21 mouse cellular contexts compared by ENCODE assay signal in the genomic region with DNA sequence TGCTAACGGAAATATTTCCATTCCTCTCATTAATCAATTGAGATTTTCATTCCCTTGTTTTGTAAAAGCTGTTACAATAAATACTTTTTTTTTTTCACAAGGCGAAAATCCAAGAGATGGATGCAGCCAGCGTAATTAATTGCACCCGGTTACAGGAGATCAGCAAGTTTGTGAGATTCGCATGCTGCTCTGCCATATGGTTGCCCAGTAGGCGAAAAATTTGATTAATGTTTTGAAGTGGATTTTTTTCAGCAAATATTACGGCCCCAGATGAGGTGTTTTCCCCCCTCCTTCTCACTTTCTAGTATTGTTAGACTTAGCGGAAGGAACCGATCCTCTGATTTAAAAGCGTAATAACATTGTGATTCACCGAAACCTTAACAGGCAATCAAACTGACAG.
A peak's percentile ranks its signal among the peaks of the same experiment; 100 is the strongest.
DNase-seq lines count a peak whose midpoint lies in the region; ATAC-seq lines count a peak whose summit lies in the region.
"Had no signal": no experiment of that assay in that cellular context is flagged by ENCODE, and none has a peak within 500 bp of the region (broad histone marks: within the 10 kb centered on the region; RNA-seq: fewer than 3 reads in every experiment).

No protein-coding gene starts in this region.

- WGBS in forebrain, embryonic 14.5 days, result 24% methylated on average over 11 of the region's 11 CpGs
- 19% methylated on average over 11 of the region's 11 CpGs for WGBS in forebrain, embryonic 15.5 days
- 20% methylated on average over 11 of the region's 11 CpGs for WGBS in neural tube, embryonic 13.5 days
- WGBS in neural tube, embryonic 15.5 days, result 31% methylated on average over 11 of the region's 11 CpGs

- H3K4me3 ChIP-seq in forebrain, embryonic 14.5 days (ENCODE audit: low read depth, low read length), result no peak overlapping the region
- no peak overlapping the region for H3K4me3 ChIP-seq in forebrain, embryonic 15.5 days
- no peak overlapping the region for H3K4me3 ChIP-seq in neural tube, embryonic 13.5 days
- H3K4me3 ChIP-seq in neural tube, embryonic 15.5 days (replicated peaks), result no peak overlapping the region
- H3K4me3 ChIP-seq: forebrain, embryonic 10.5 days; gastrocnemius, adult 2 months; heart, embryonic 15.5 days; hindbrain, embryonic 15.5 days; kidney, embryonic 15.5 days; limb, embryonic 15.5 days; liver, embryonic 15.5 days; midbrain, embryonic 15.5 days had no signal

- H3K36me3 ChIP-seq in forebrain, embryonic 14.5 days (ENCODE audit: control insufficient read depth, insufficient read depth, low read length), result no peaks in the 10 kb centered on the region
- no peaks in the 10 kb centered on the region for H3K36me3 ChIP-seq in forebrain, embryonic 15.5 days
- no peaks in the 10 kb centered on the region for H3K36me3 ChIP-seq in neural tube, embryonic 13.5 days
- no peaks in the 10 kb centered on the region for H3K36me3 ChIP-seq in neural tube, embryonic 15.5 days
- H3K36me3 ChIP-seq: heart, embryonic 15.5 days; hindbrain, embryonic 15.5 days; kidney, embryonic 15.5 days; limb, embryonic 15.5 days; liver, embryonic 15.5 days; midbrain, embryonic 15.5 days had no signal

- peak; percentile 76 for DNase-seq in forebrain, embryonic 14.5 days (ENCODE audit: low spot score)
- peak; percentile 99 for DNase-seq in cerebellum, adult 9-10 months
- DNase-seq in layer of hippocampus, postnatal 25 days (ENCODE audit: extremely low spot score in 1 of 2, low spot score in 1 of 2), result no peak
- no peak for DNase-seq in adrenal gland, adult (ENCODE audit: inconsistent age in 2 of 2, low spot score in 1 of 2)
- DNase-seq: adrenal gland, postnatal 25 days; gastrocnemius, adult 2 months; heart, postnatal 36 days; lung, postnatal 4 days; right cerebral cortex, postnatal 14 days had no signal

- no peaks in the 10 kb centered on the region; the same call in 1 of the 2 replicates for H3K27me3 ChIP-seq in forebrain, embryonic 14.5 days (replicated peaks; ENCODE audit: control insufficient read depth, insufficient read depth, low read length)
- peaks cover 18% of the 10 kb centered on the region for H3K27me3 ChIP-seq in forebrain, embryonic 15.5 days
- H3K27me3 ChIP-seq in neural tube, embryonic 13.5 days, result no peaks in the 10 kb centered on the region
- H3K27me3 ChIP-seq in neural tube, embryonic 15.5 days (replicated peaks), result 0 out of 2 replicates have a peak, but pooled peaks cover 13% of the 10 kb centered on the region
- H3K27me3 ChIP-seq: heart, embryonic 15.5 days; liver, embryonic 15.5 days had no signal

- H3K9ac ChIP-seq in forebrain, embryonic 14.5 days (ENCODE audit: low read length), result no peak overlapping the region
- no peak overlapping the region for H3K9ac ChIP-seq in forebrain, embryonic 15.5 days (replicated peaks)
- no peak overlapping the region for H3K9ac ChIP-seq in neural tube, embryonic 13.5 days
- H3K9ac ChIP-seq in neural tube, embryonic 15.5 days (replicated peaks), result no peak overlapping the region
- H3K9ac ChIP-seq: heart, embryonic 15.5 days; hindbrain, embryonic 15.5 days; kidney, embryonic 15.5 days; limb, embryonic 15.5 days; liver, embryonic 15.5 days; midbrain, embryonic 15.5 days had no signal

- no peaks in the 10 kb centered on the region; the same call in 1 of the 2 replicates for H3K9me3 ChIP-seq in forebrain, embryonic 14.5 days (replicated peaks; ENCODE audit: control insufficient read depth, low read length)
- no peaks in the 10 kb centered on the region; the same call in 1 of the 2 replicates for H3K9me3 ChIP-seq in forebrain, embryonic 15.5 days
- 0 out of 2 replicates have a peak, but pooled peaks cover 4% of the 10 kb centered on the region for H3K9me3 ChIP-seq in neural tube, embryonic 13.5 days
- H3K9me3 ChIP-seq in neural tube, embryonic 15.5 days (replicated peaks), result no peaks in the 10 kb centered on the region
- H3K9me3 ChIP-seq: heart, embryonic 15.5 days; hindbrain, embryonic 15.5 days; kidney, embryonic 15.5 days; limb, embryonic 15.5 days; liver, embryonic 15.5 days; midbrain, embryonic 15.5 days had no signal

- H3K4me2 ChIP-seq in forebrain, embryonic 14.5 days (ENCODE audit: low read length), result no peak overlapping the region
- no peak overlapping the region for H3K4me2 ChIP-seq in forebrain, embryonic 15.5 days (replicated peaks)
- peak overlapping the region; percentile 25 for H3K4me2 ChIP-seq in neural tube, embryonic 13.5 days
- no peak overlapping the region for H3K4me2 ChIP-seq in neural tube, embryonic 15.5 days
- H3K4me2 ChIP-seq: heart, embryonic 15.5 days; hindbrain, embryonic 15.5 days; kidney, embryonic 15.5 days; limb, embryonic 15.5 days; liver, embryonic 15.5 days; midbrain, embryonic 15.5 days had no signal

- ATAC-seq in forebrain, embryonic 14.5 days, result peak; percentile 34; the same call in 1 of the 2 replicates
- ATAC-seq in forebrain, embryonic 15.5 days (replicated peaks), result no peak
- no peak for ATAC-seq in neural tube, embryonic 13.5 days (ENCODE audit: low read depth)
- no peak for ATAC-seq in neural tube, embryonic 15.5 days (ENCODE audit: low FRiP score)
- no peak for ATAC-seq in inflammation-experienced regulatory T-cells, adult 6 months
- ATAC-seq: intestine, postnatal 0 days; midbrain, embryonic 15.5 days had no signal

- H3K4me1 ChIP-seq in forebrain, embryonic 14.5 days (ENCODE audit: control insufficient read depth, insufficient read depth, low read length), result peaks cover 20% of the 10 kb centered on the region; the same call in 1 of the 2 replicates
- H3K4me1 ChIP-seq in forebrain, embryonic 15.5 days, result peaks cover 25% of the 10 kb centered on the region
- peaks cover 72% of the 10 kb centered on the region for H3K4me1 ChIP-seq in neural tube, embryonic 13.5 days (replicated peaks)
- H3K4me1 ChIP-seq in neural tube, embryonic 15.5 days, result peaks cover 34% of the 10 kb centered on the region

- H3K27ac ChIP-seq in forebrain, embryonic 14.5 days (ENCODE audit: low read depth, low read length), result no peak overlapping the region
- no peak overlapping the region for H3K27ac ChIP-seq in forebrain, embryonic 15.5 days (replicated peaks)
- no peak overlapping the region for H3K27ac ChIP-seq in neural tube, embryonic 13.5 days (replicated peaks)
- no peak overlapping the region for H3K27ac ChIP-seq in neural tube, embryonic 15.5 days (replicated peaks)
- H3K27ac ChIP-seq: gastrocnemius, adult 2 months; heart, embryonic 15.5 days; hindbrain, embryonic 15.5 days; limb, embryonic 15.5 days; liver, embryonic 15.5 days; midbrain, embryonic 15.5 days had no signal

Comparison
In these comparisons a context has a peak if more than half of its experiments do, and no peak if none do; other contexts are left out.
1. DNase-seq: peak in forebrain, embryonic 14.5 days (single experiment) and cerebellum, adult 9-10 months (single experiment); none in layer of hippocampus, postnatal 25 days (0 of 2) and adrenal gland, adult (0 of 2).